Mouse (Mus musculus) erythroblast, embryonic 14.5 days (primary cell): ENCODE results near the gene Lcn5.
"Not testable (repeated sequence)": the region's sequence is repeated elsewhere in the genome, so short reads cannot be mapped to it uniquely, and the experiment has no call there.

Source experiments
- GATA1 ChIP-seq: IDR thresholded peaks from 2 replicates; pipeline ENCODE4 v1.6.1; 2012; ENCODE audit warnings: low read length, inconsistent platforms, mixed read lengths
- TAL1 ChIP-seq: IDR thresholded peaks from 3 replicates; pipeline ENCODE4 v1.6.1; 2012; ENCODE audit warnings: low read length, inconsistent platforms, mixed read lengths

DNA sequence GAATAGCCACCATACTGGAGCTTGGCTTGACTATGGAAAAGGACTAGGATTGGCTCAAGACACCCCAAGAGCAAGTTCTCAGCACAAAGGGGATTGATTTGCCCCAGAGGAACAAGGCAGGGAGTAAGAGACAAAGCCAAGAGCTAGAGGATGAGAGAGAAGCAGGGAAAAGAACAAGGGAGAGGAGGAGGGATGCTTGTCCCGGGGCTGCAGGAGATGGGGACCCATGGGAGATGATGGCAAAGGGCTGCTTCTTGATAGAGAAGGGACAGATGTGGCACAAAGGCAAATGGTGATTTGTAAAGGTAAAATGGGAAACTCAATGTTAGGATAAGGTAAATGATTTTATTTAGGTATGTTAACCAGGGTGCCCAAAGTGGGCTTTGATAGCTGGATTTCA lies 51.3 kb downstream of the Lcn5 start:
- TF ChIP-seq TAL1, GATA1: not testable (repeated sequence)
